Mouse (Mus musculus) intestine, embryonic 15.5 days (tissue): ENCODE data around the gene Zc3h10. TPM values are rescaled to one million over a fixed set of nuclear protein-coding genes. Genes with fewer than 3 reads are reported as not detected.

Source experiments
- polyA plus RNA-seq: library from polyadenylated mRNA; unstranded; fragments of >200 nt; fragmentation: Nextera tagmentation; extraction: Ambion mirVana; gene quantifications from 2 replicates; pipeline ENCODE4 v1.2.1, GENCODE M21; 2015

The Zc3h10 gene
- polyA plus RNA-seq, 1 experiment from 2014 or later: 15.2 TPM

Other genes with a start within 250 kb of the Zc3h10 start
- gene Il23a, start 249.0 kb downstream of the Zc3h10 start, polyA plus RNA-seq: 0.21 and 0.31 TPM in 2 replicates
- gene Pan2, start 244.4 kb downstream of the Zc3h10 start, polyA plus RNA-seq: 26.2 TPM in 2 replicates
- 303 and 328 TPM in 2 replicates for gene Cnpy2, start 225.3 kb downstream of the Zc3h10 start, polyA plus RNA-seq
- gene Cs, start 210.0 kb downstream of the Zc3h10 start, polyA plus RNA-seq: 269 and 282 TPM in 2 replicates
- gene Coq10a, start 178.8 kb downstream of the Zc3h10 start, polyA plus RNA-seq: 13.7 TPM in 2 replicates
- 10.0 and 11.5 TPM in 2 replicates for gene Ankrd52, start 170.7 kb downstream of the Zc3h10 start, polyA plus RNA-seq
- gene Slc39a5, start 146.5 kb downstream of the Zc3h10 start, polyA plus RNA-seq: 114 and 141 TPM in 2 replicates
- gene Nabp2, start 136.3 kb downstream of the Zc3h10 start, polyA plus RNA-seq: 87.9 and 97.1 TPM in 2 replicates
- 36.6 and 37.5 TPM in 2 replicates for gene Rnf41, start 136.1 kb downstream of the Zc3h10 start, polyA plus RNA-seq
- gene Smarcc2, start 88.5 kb downstream of the Zc3h10 start, polyA plus RNA-seq: 62.5 TPM in 2 replicates
- gene Myl6, start 53.6 kb downstream of the Zc3h10 start, polyA plus RNA-seq: 1,676 and 1,825 TPM in 2 replicates
- gene Myl6b, start 49.1 kb downstream of the Zc3h10 start, polyA plus RNA-seq: 2.4 and 2.7 TPM in 2 replicates
- 28.4 and 29.3 TPM in 2 replicates for gene Esyt1, start 21.9 kb downstream of the Zc3h10 start, polyA plus RNA-seq
- 3,667 and 3,915 TPM in 2 replicates for gene Rpl41, start 1.5 kb upstream of the Zc3h10 start, polyA plus RNA-seq
- 205 and 210 TPM in 2 replicates for gene Pa2g4, start 18.2 kb upstream of the Zc3h10 start, polyA plus RNA-seq
- gene Erbb3, start 41.9 kb upstream of the Zc3h10 start, polyA plus RNA-seq: 30.5 and 31.5 TPM in 2 replicates
- gene Rps26, start 79.0 kb upstream of the Zc3h10 start, polyA plus RNA-seq: 693 and 768 TPM in 2 replicates
- gene Ikzf4, start 98.2 kb upstream of the Zc3h10 start, polyA plus RNA-seq: 1.9 and 2.2 TPM in 2 replicates
- 11.9 and 12.1 TPM in 2 replicates for gene Suox, start 126.3 kb upstream of the Zc3h10 start, polyA plus RNA-seq
- 59.0 and 60.5 TPM in 2 replicates for gene Rab5b, start 148.5 kb upstream of the Zc3h10 start, polyA plus RNA-seq
- 1.0 and 1.1 TPM in 2 replicates for gene Pmel, start 156.4 kb upstream of the Zc3h10 start, polyA plus RNA-seq
- gene Cdk2, start 157.3 kb upstream of the Zc3h10 start, polyA plus RNA-seq: 72.7 and 80.9 TPM in 2 replicates
- 7.1 and 7.4 TPM in 2 replicates for gene Dgka, start 197.1 kb upstream of the Zc3h10 start, polyA plus RNA-seq
- 32.9 and 34.1 TPM in 2 replicates for gene Pym1, start 200.1 kb upstream of the Zc3h10 start, polyA plus RNA-seq
- 0.60 and 1.0 TPM in 2 replicates for gene Mmp19, start 243.1 kb upstream of the Zc3h10 start, polyA plus RNA-seq